Comparison of ENCODE assay signal across 21 mouse cellular contexts in the genomic region with DNA sequence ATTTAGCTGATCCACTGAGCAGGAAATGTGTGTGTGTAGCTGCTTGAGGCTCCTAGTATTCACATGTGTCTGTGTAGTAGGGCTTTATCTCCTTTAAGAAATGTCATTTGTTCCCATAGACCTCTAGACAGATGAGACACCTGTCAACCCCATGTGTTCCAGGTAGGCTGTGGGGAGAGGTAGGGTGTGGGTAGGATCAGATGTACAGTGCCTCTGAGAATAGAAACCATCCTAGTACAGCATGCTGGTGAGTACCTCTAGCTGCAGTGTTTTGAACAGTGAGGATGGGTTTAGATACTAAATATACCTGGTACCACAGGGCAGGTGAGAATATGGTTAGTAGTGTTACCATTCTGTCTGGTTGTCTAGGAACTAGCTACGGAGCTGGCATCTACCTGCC.
A peak's percentile ranks its signal among the peaks of the same experiment; 100 is the strongest.
DNase-seq lines count a peak whose midpoint lies in the region; ATAC-seq and TF ChIP-seq lines count a peak whose summit lies in the region.
"Had no signal": no experiment of that assay in that cellular context is flagged by ENCODE, and none has a peak within 500 bp of the region (broad histone marks: within the 10 kb centered on the region; RNA-seq: fewer than 3 reads in every experiment).

No protein-coding gene starts in this region.

- TF ChIP-seq EP300 in liver, postnatal 0 days (IDR thresholded peaks at IDR 0.05; ENCODE audit: low read depth) = no peak

- DNase-seq in forebrain, embryonic 10.5 days (ENCODE audit: extremely low spot score, low spot score) = no peak
- no peak for DNase-seq in forebrain, embryonic 11.5 days (ENCODE audit: low spot score)
- no peak for DNase-seq in forebrain, embryonic 14.5 days (ENCODE audit: low spot score)
- no peak for DNase-seq in midbrain, embryonic 10.5 days (ENCODE audit: low spot score)
- no peak for DNase-seq in kidney, postnatal 25 days
- DNase-seq in layer of hippocampus, postnatal 25 days (ENCODE audit: extremely low spot score in 1 of 2, low spot score in 1 of 2) = no peak
- no peak for DNase-seq in liver, postnatal 0 days
- DNase-seq: adrenal gland, postnatal 10 days; cerebellum, adult 18-20 months; kidney, adult 18-20 months; lung, embryonic 14.5 days; lung, postnatal 36 days; right cerebral cortex, postnatal 14 days had no signal

- H3K4me1 ChIP-seq in forebrain, embryonic 10.5 days = peaks cover 17% of the 10 kb centered on the region
- H3K4me1 ChIP-seq in forebrain, embryonic 11.5 days (replicated peaks; ENCODE audit: control insufficient read depth, insufficient read depth, low read length) = 0 out of 2 replicates have a peak, but pooled peaks cover 3% of the 10 kb centered on the region
- H3K4me1 ChIP-seq in forebrain, embryonic 14.5 days (ENCODE audit: control insufficient read depth, insufficient read depth, low read length) = no peaks in the 10 kb centered on the region
- H3K4me1 ChIP-seq in midbrain, embryonic 10.5 days = peaks cover 42% of the 10 kb centered on the region
- peaks cover 21% of the 10 kb centered on the region for H3K4me1 ChIP-seq in midbrain, embryonic 16.5 days (ENCODE audit: control insufficient read depth, insufficient read depth, low read length)
- no peaks in the 10 kb centered on the region for H3K4me1 ChIP-seq in liver, postnatal 0 days (ENCODE audit: insufficient read depth)
- H3K4me1 ChIP-seq: embryonic facial prominence, embryonic 12.5 days; limb, embryonic 12.5 days had no signal

- H3K9ac ChIP-seq in forebrain, embryonic 11.5 days (ENCODE audit: low read length) = no peak overlapping the region
- no peak overlapping the region for H3K9ac ChIP-seq in forebrain, embryonic 14.5 days (ENCODE audit: low read length)
- no peak overlapping the region for H3K9ac ChIP-seq in midbrain, embryonic 16.5 days (ENCODE audit: low read depth, low read length)
- no peak overlapping the region for H3K9ac ChIP-seq in liver, postnatal 0 days (replicated peaks)
- H3K9ac ChIP-seq: embryonic facial prominence, embryonic 12.5 days; limb, embryonic 12.5 days; lung, embryonic 14.5 days had no signal

- no peak for TF ChIP-seq CTCF in liver, postnatal 0 days (IDR thresholded peaks at IDR 0.05; ENCODE audit: low read depth)

- peaks cover 44% of the 10 kb centered on the region for H3K27me3 ChIP-seq in forebrain, embryonic 10.5 days (ENCODE audit: poor library complexity, severe bottlenecking)
- no peaks in the 10 kb centered on the region; the same call in 1 of the 2 replicates for H3K27me3 ChIP-seq in forebrain, embryonic 11.5 days (ENCODE audit: control insufficient read depth, insufficient read depth, low read length)
- peaks cover 5% of the 10 kb centered on the region for H3K27me3 ChIP-seq in forebrain, embryonic 14.5 days (replicated peaks; ENCODE audit: control insufficient read depth, insufficient read depth, low read length)
- H3K27me3 ChIP-seq in midbrain, embryonic 10.5 days (ENCODE audit: low read depth, poor library complexity, severe bottlenecking) = no peaks in the 10 kb centered on the region; the same call in 1 of the 2 replicates
- H3K27me3 ChIP-seq in midbrain, embryonic 16.5 days (ENCODE audit: control insufficient read depth, insufficient read depth, low read depth, low read length) = no peaks in the 10 kb centered on the region
- H3K27me3 ChIP-seq in liver, postnatal 0 days (ENCODE audit: insufficient read depth, low read length) = no peaks in the 10 kb centered on the region
- H3K27me3 ChIP-seq: embryonic facial prominence, embryonic 12.5 days; limb, embryonic 12.5 days had no signal

- WGBS in forebrain, embryonic 10.5 days = 92% methylated on average over 1 of the region's 1 CpGs
- WGBS in forebrain, embryonic 11.5 days = 93% methylated on average over 1 of the region's 1 CpGs
- WGBS in forebrain, embryonic 14.5 days = 81% methylated on average over 1 of the region's 1 CpGs
- WGBS in midbrain, embryonic 10.5 days = 86% methylated on average over 1 of the region's 1 CpGs
- 84% methylated on average over 1 of the region's 1 CpGs for WGBS in midbrain, embryonic 16.5 days
- 64% methylated on average over 1 of the region's 1 CpGs for WGBS in liver, postnatal 0 days (ENCODE audit: insufficient replicate concordance)

- no peak overlapping the region for H3K4me2 ChIP-seq in forebrain, embryonic 11.5 days (ENCODE audit: low read depth, low read length, severe bottlenecking)
- H3K4me2 ChIP-seq in forebrain, embryonic 14.5 days (ENCODE audit: low read length) = no peak overlapping the region
- no peak overlapping the region for H3K4me2 ChIP-seq in midbrain, embryonic 16.5 days (ENCODE audit: low read length)
- no peak overlapping the region for H3K4me2 ChIP-seq in liver, postnatal 0 days (ENCODE audit: low read depth, low read length)
- H3K4me2 ChIP-seq: embryonic facial prominence, embryonic 12.5 days; limb, embryonic 12.5 days; liver, embryonic 11.5 days; lung, embryonic 14.5 days had no signal

- no peak for ATAC-seq in forebrain, embryonic 11.5 days (replicated peaks; ENCODE audit: low FRiP score)
- peak; percentile 27; the same call in 1 of the 2 replicates for ATAC-seq in forebrain, embryonic 14.5 days
- ATAC-seq in midbrain, embryonic 16.5 days = peak; percentile 72
- ATAC-seq in liver, postnatal 0 days = no peak
- ATAC-seq: activated CD4-positive, CD25-positive, alpha-beta regulatory T cell, adult 4 months; inflammation-experienced regulatory T-cells, adult 6 months had no signal

- H3K36me3 ChIP-seq in forebrain, embryonic 10.5 days (replicated peaks) = no peaks in the 10 kb centered on the region
- H3K36me3 ChIP-seq in forebrain, embryonic 11.5 days (ENCODE audit: control insufficient read depth, insufficient read depth, low read length) = no peaks in the 10 kb centered on the region
- no peaks in the 10 kb centered on the region for H3K36me3 ChIP-seq in forebrain, embryonic 14.5 days (ENCODE audit: control insufficient read depth, insufficient read depth, low read length)
- no peaks in the 10 kb centered on the region for H3K36me3 ChIP-seq in midbrain, embryonic 10.5 days
- H3K36me3 ChIP-seq in midbrain, embryonic 16.5 days (ENCODE audit: control insufficient read depth, insufficient read depth, low read length) = no peaks in the 10 kb centered on the region
- H3K36me3 ChIP-seq in liver, postnatal 0 days (replicated peaks; ENCODE audit: insufficient read depth, low read length) = no peaks in the 10 kb centered on the region
- H3K36me3 ChIP-seq: embryonic facial prominence, embryonic 12.5 days; limb, embryonic 12.5 days had no signal

- no peak overlapping the region for H3K4me3 ChIP-seq in forebrain, embryonic 10.5 days
- no peak overlapping the region for H3K4me3 ChIP-seq in forebrain, embryonic 11.5 days (ENCODE audit: low read depth, low read length)
- H3K4me3 ChIP-seq in forebrain, embryonic 14.5 days (ENCODE audit: low read depth, low read length) = no peak overlapping the region
- H3K4me3 ChIP-seq in midbrain, embryonic 10.5 days = no peak overlapping the region
- H3K4me3 ChIP-seq in midbrain, embryonic 16.5 days (ENCODE audit: low read depth, low read length) = no peak overlapping the region
- no peak overlapping the region for H3K4me3 ChIP-seq in liver, postnatal 0 days (ENCODE audit: low read depth, low read length)
- H3K4me3 ChIP-seq: embryonic facial prominence, embryonic 12.5 days; limb, embryonic 12.5 days; myocyte had no signal

- H3K9me3 ChIP-seq in forebrain, embryonic 10.5 days = no peaks in the 10 kb centered on the region
- no peaks in the 10 kb centered on the region for H3K9me3 ChIP-seq in forebrain, embryonic 11.5 days (ENCODE audit: control insufficient read depth, low read length)
- H3K9me3 ChIP-seq in forebrain, embryonic 14.5 days (replicated peaks; ENCODE audit: control insufficient read depth, low read length) = no peaks in the 10 kb centered on the region
- no peaks in the 10 kb centered on the region for H3K9me3 ChIP-seq in midbrain, embryonic 10.5 days (replicated peaks)
- no peaks in the 10 kb centered on the region for H3K9me3 ChIP-seq in midbrain, embryonic 16.5 days (replicated peaks; ENCODE audit: control insufficient read depth, low read length, poor library complexity, severe bottlenecking)
- no peaks in the 10 kb centered on the region for H3K9me3 ChIP-seq in liver, postnatal 0 days (ENCODE audit: low read length)
- H3K9me3 ChIP-seq: embryonic facial prominence, embryonic 12.5 days; limb, embryonic 12.5 days had no signal

- 0 out of 2 replicates have a peak overlapping the region, but pooled peaks have one; percentile 40 for H3K27ac ChIP-seq in forebrain, embryonic 10.5 days
- no peak overlapping the region for H3K27ac ChIP-seq in forebrain, embryonic 11.5 days (ENCODE audit: low read depth, low read length)
- H3K27ac ChIP-seq in forebrain, embryonic 14.5 days (ENCODE audit: low read depth, low read length) = no peak overlapping the region
- H3K27ac ChIP-seq in midbrain, embryonic 10.5 days (replicated peaks) = peak overlapping the region; percentile 80
- H3K27ac ChIP-seq in midbrain, embryonic 16.5 days (ENCODE audit: low read length) = peak overlapping the region; percentile 83
- H3K27ac ChIP-seq in liver, postnatal 0 days (ENCODE audit: low read depth) = no peak overlapping the region
- H3K27ac ChIP-seq: embryonic facial prominence, embryonic 12.5 days; limb, embryonic 12.5 days; stomach, postnatal 0 days had no signal

Comparison
In these comparisons a context has a peak if more than half of its experiments do, and no peak if none do; other contexts are left out.
1. H3K27ac ChIP-seq: peak in forebrain, embryonic 10.5 days (single experiment), midbrain, embryonic 10.5 days (single experiment) and midbrain, embryonic 16.5 days (single experiment); none in forebrain, embryonic 11.5 days (single experiment), forebrain, embryonic 14.5 days (single experiment) and liver, postnatal 0 days (single experiment).
2. ATAC-seq: peak in forebrain, embryonic 14.5 days (single experiment) and midbrain, embryonic 16.5 days (single experiment); none in forebrain, embryonic 11.5 days (single experiment) and liver, postnatal 0 days (single experiment).